In genomic region chr2:166764051-166764450, GRCm38 (mm10) we compare ENCODE assay signal across 19 mouse cellular contexts. TPM values are rescaled to one million over a fixed set of nuclear protein-coding genes. Genes with fewer than 3 reads are reported as not detected.
A peak's percentile ranks its signal among the peaks of the same experiment; 100 is the strongest.
DNase-seq lines count a peak whose midpoint lies in the region; ATAC-seq lines count a peak whose summit lies in the region.
"Had no signal": no experiment of that assay in that cellular context is flagged by ENCODE, and none has a peak within 500 bp of the region (broad histone marks: within the 10 kb centered on the region; RNA-seq: fewer than 3 reads in every experiment).

No protein-coding gene starts in this region.

- H3K9ac ChIP-seq in midbrain, embryonic 16.5 days (ENCODE audit: low read depth, low read length), result no peak overlapping the region
- H3K9ac ChIP-seq in embryonic facial prominence, embryonic 11.5 days (replicated peaks; ENCODE audit: low read length), result no peak overlapping the region
- no peak overlapping the region for H3K9ac ChIP-seq in limb, embryonic 12.5 days (replicated peaks)
- H3K9ac ChIP-seq: heart, embryonic 13.5 days; liver, embryonic 15.5 days; neural tube, embryonic 13.5 days; stomach, embryonic 15.5 days had no signal

- no peak overlapping the region for H3K4me3 ChIP-seq in midbrain, embryonic 10.5 days
- no peak overlapping the region for H3K4me3 ChIP-seq in midbrain, embryonic 16.5 days (ENCODE audit: low read depth, low read length)
- no peak overlapping the region for H3K4me3 ChIP-seq in embryonic facial prominence, embryonic 11.5 days (ENCODE audit: low read depth, low read length)
- no peak overlapping the region for H3K4me3 ChIP-seq in limb, embryonic 12.5 days (replicated peaks)
- H3K4me3 ChIP-seq: heart, embryonic 13.5 days; liver, embryonic 15.5 days; megakaryocyte, embryonic 14.5 days; neural tube, embryonic 13.5 days; stomach, embryonic 15.5 days had no signal

- ATAC-seq in midbrain, embryonic 16.5 days, result no peak
- ATAC-seq in embryonic facial prominence, embryonic 11.5 days (replicated peaks; ENCODE audit: insufficient number of reproducible peaks, low FRiP score, low TSS enrichment, low read depth), result 0 out of 2 replicates have a peak, but pooled peaks have one; percentile 71
- ATAC-seq in limb, embryonic 12.5 days (ENCODE audit: insufficient number of reproducible peaks, insufficient read depth, low FRiP score, low TSS enrichment, low read depth), result no peak
- ATAC-seq: intestine, postnatal 0 days had no signal

- H3K9me3 ChIP-seq in midbrain, embryonic 10.5 days (replicated peaks), result no peaks in the 10 kb centered on the region
- H3K9me3 ChIP-seq in midbrain, embryonic 16.5 days (replicated peaks; ENCODE audit: control insufficient read depth, low read length, poor library complexity, severe bottlenecking), result no peaks in the 10 kb centered on the region
- H3K9me3 ChIP-seq in embryonic facial prominence, embryonic 11.5 days (replicated peaks; ENCODE audit: control insufficient read depth, low read length), result no peaks in the 10 kb centered on the region
- no peaks in the 10 kb centered on the region for H3K9me3 ChIP-seq in limb, embryonic 12.5 days
- H3K9me3 ChIP-seq: heart, embryonic 13.5 days; liver, embryonic 15.5 days; neural tube, embryonic 13.5 days; stomach, embryonic 15.5 days had no signal

- H3K4me1 ChIP-seq in midbrain, embryonic 10.5 days, result peaks cover 23% of the 10 kb centered on the region
- H3K4me1 ChIP-seq in midbrain, embryonic 16.5 days (ENCODE audit: control insufficient read depth, insufficient read depth, low read length), result no peaks in the 10 kb centered on the region
- peaks cover 3% of the 10 kb centered on the region; the same call in 1 of the 2 replicates for H3K4me1 ChIP-seq in embryonic facial prominence, embryonic 11.5 days (ENCODE audit: control insufficient read depth, insufficient read depth, low read length)
- 0 out of 2 replicates have a peak, but pooled peaks cover 5% of the 10 kb centered on the region for H3K4me1 ChIP-seq in limb, embryonic 12.5 days (replicated peaks)
- H3K4me1 ChIP-seq: heart, embryonic 13.5 days; liver, embryonic 15.5 days; megakaryocyte, embryonic 14.5 days; stomach, embryonic 15.5 days had no signal

- peak overlapping the region; percentile 76 for H3K27ac ChIP-seq in midbrain, embryonic 10.5 days (replicated peaks)
- no peak overlapping the region for H3K27ac ChIP-seq in midbrain, embryonic 16.5 days (ENCODE audit: low read length)
- peak overlapping the region; percentile 48 for H3K27ac ChIP-seq in embryonic facial prominence, embryonic 11.5 days (replicated peaks; ENCODE audit: low read depth, low read length)
- H3K27ac ChIP-seq in limb, embryonic 12.5 days, result peak overlapping the region; percentile 1; the same call in 1 of the 2 replicates
- H3K27ac ChIP-seq: heart, embryonic 13.5 days; liver, embryonic 15.5 days; neural tube, embryonic 13.5 days; stomach, embryonic 15.5 days had no signal

- peak; percentile 54 for DNase-seq in midbrain, embryonic 10.5 days (ENCODE audit: low spot score)
- peak; percentile 64 for DNase-seq in embryo, embryonic 10.5 days (ENCODE audit: low spot score)
- DNase-seq in embryonic facial prominence, embryonic 11.5 days (ENCODE audit: low spot score), result peak; percentile 73
- no peak for DNase-seq in adrenal gland, postnatal 36 days
- DNase-seq in thymus, postnatal 25 days, result no peak
- DNase-seq: adrenal gland, postnatal 10 days; heart, postnatal 4 days; kidney, postnatal 25 days; lung, postnatal 10 days; retina, postnatal 1 day; thymus, postnatal 14 days had no signal

- 23% methylated on average over 5 of the region's 5 CpGs for WGBS in midbrain, embryonic 10.5 days
- 9% methylated on average over 5 of the region's 5 CpGs for WGBS in midbrain, embryonic 16.5 days
- 10% methylated on average over 5 of the region's 5 CpGs for WGBS in embryonic facial prominence, embryonic 11.5 days
- WGBS in limb, embryonic 12.5 days, result 26% methylated on average over 5 of the region's 5 CpGs

- no peak overlapping the region for H3K4me2 ChIP-seq in midbrain, embryonic 16.5 days (ENCODE audit: low read length)
- H3K4me2 ChIP-seq in embryonic facial prominence, embryonic 11.5 days (ENCODE audit: low read depth, low read length), result no peak overlapping the region
- H3K4me2 ChIP-seq in limb, embryonic 12.5 days, result no peak overlapping the region
- H3K4me2 ChIP-seq: heart, embryonic 13.5 days; liver, embryonic 15.5 days; neural tube, embryonic 13.5 days; stomach, embryonic 15.5 days had no signal

- no peaks in the 10 kb centered on the region for H3K27me3 ChIP-seq in midbrain, embryonic 10.5 days (ENCODE audit: low read depth, poor library complexity, severe bottlenecking)
- no peaks in the 10 kb centered on the region for H3K27me3 ChIP-seq in midbrain, embryonic 16.5 days (ENCODE audit: control insufficient read depth, insufficient read depth, low read depth, low read length)
- H3K27me3 ChIP-seq in embryonic facial prominence, embryonic 11.5 days (ENCODE audit: control insufficient read depth, insufficient read depth, low read length), result no peaks in the 10 kb centered on the region
- H3K27me3 ChIP-seq in limb, embryonic 12.5 days, result no peaks in the 10 kb centered on the region
- H3K27me3 ChIP-seq: heart, embryonic 13.5 days; liver, embryonic 15.5 days; neural tube, embryonic 13.5 days; stomach, embryonic 15.5 days had no signal

- no peaks in the 10 kb centered on the region for H3K36me3 ChIP-seq in midbrain, embryonic 10.5 days
- no peaks in the 10 kb centered on the region for H3K36me3 ChIP-seq in midbrain, embryonic 16.5 days (ENCODE audit: control insufficient read depth, insufficient read depth, low read length)
- no peaks in the 10 kb centered on the region for H3K36me3 ChIP-seq in embryonic facial prominence, embryonic 11.5 days (replicated peaks; ENCODE audit: control insufficient read depth, insufficient read depth, low read depth, low read length)
- no peaks in the 10 kb centered on the region for H3K36me3 ChIP-seq in limb, embryonic 12.5 days
- H3K36me3 ChIP-seq: heart, embryonic 13.5 days; liver, embryonic 15.5 days; neural tube, embryonic 13.5 days; stomach, embryonic 15.5 days had no signal

RNA-seq across cellular contexts. Expression of gene Trp53rkb, which starts 28.3 kb away (rescaled TPM):
- polyA plus RNA-seq in midbrain, embryonic 10.5 days (2016; fragmentation: Nextera tagmentation; extraction: Ambion mirVana), result 10.0 and 12.7 TPM in 2 replicates
- 8.8 and 9.0 TPM in 2 replicates for polyA plus RNA-seq in midbrain, embryonic 16.5 days (2015; fragmentation: Nextera tagmentation; extraction: Ambion mirVana)
- polyA plus RNA-seq in embryonic facial prominence, embryonic 11.5 days (2014; fragmentation: Nextera tagmentation; extraction: Ambion mirVana), result 8.9 and 10.3 TPM in 2 replicates
- polyA plus RNA-seq in limb, embryonic 12.5 days (2016; fragmentation: Nextera tagmentation; extraction: Ambion mirVana), result 8.8 and 14.2 TPM in 2 replicates
- total RNA-seq in adrenal gland, postnatal 36 days (2021), result 1 to 10 TPM; 3.5 to 4.3 TPM

RNA-seq across cellular contexts. Expression of gene Arfgef2, which starts 41.3 kb away (rescaled TPM):
- 4.2 and 5.3 TPM in 2 replicates for polyA plus RNA-seq in midbrain, embryonic 10.5 days (2016; fragmentation: Nextera tagmentation; extraction: Ambion mirVana)
- 5.7 and 5.8 TPM in 2 replicates for polyA plus RNA-seq in midbrain, embryonic 16.5 days (2015; fragmentation: Nextera tagmentation; extraction: Ambion mirVana)
- polyA plus RNA-seq in embryonic facial prominence, embryonic 11.5 days (2014; fragmentation: Nextera tagmentation; extraction: Ambion mirVana), result 3.5 and 4.0 TPM in 2 replicates
- 5.2 and 5.8 TPM in 2 replicates for polyA plus RNA-seq in limb, embryonic 12.5 days (2016; fragmentation: Nextera tagmentation; extraction: Ambion mirVana)
- 10 to 100 TPM; 67.6 to 76.9 TPM for total RNA-seq in adrenal gland, postnatal 36 days (2021)

RNA-seq across cellular contexts. Expression of gene Prex1, which starts 50.4 kb away (rescaled TPM):
- 32.3 and 33.7 TPM in 2 replicates for polyA plus RNA-seq in midbrain, embryonic 10.5 days (2016; fragmentation: Nextera tagmentation; extraction: Ambion mirVana)
- 19.3 and 22.0 TPM in 2 replicates for polyA plus RNA-seq in midbrain, embryonic 16.5 days (2015; fragmentation: Nextera tagmentation; extraction: Ambion mirVana)
- polyA plus RNA-seq in embryonic facial prominence, embryonic 11.5 days (2014; fragmentation: Nextera tagmentation; extraction: Ambion mirVana), result 15.5 and 21.7 TPM in 2 replicates
- polyA plus RNA-seq in limb, embryonic 12.5 days (2016; fragmentation: Nextera tagmentation; extraction: Ambion mirVana), result 26.5 and 29.5 TPM in 2 replicates
- total RNA-seq in adrenal gland, postnatal 36 days (2021), result 10 to 100 TPM; 13.5 to 18.8 TPM

Comparison
In these comparisons a context has a peak if more than half of its experiments do, and no peak if none do; other contexts are left out.
1. DNase-seq: peak in midbrain, embryonic 10.5 days (single experiment), embryo, embryonic 10.5 days (single experiment) and embryonic facial prominence, embryonic 11.5 days (single experiment); none in adrenal gland, postnatal 36 days (0 of 2) and thymus, postnatal 25 days (single experiment).